Mouse (Mus musculus) embryonic fibroblast, embryonic 13.5 days (primary cell): ENCODE results near the gene Olfr522.

Source experiments
- CTCF ChIP-seq: IDR thresholded peaks from 2 replicates; pipeline ENCODE4 v1.5.1; 2011; ENCODE audit warnings: mild to moderate bottlenecking, control low read depth, low read length, moderate library complexity, borderline replicate concordance; ENCODE audit not compliant: insufficient read depth
- POLR2A ChIP-seq: IDR thresholded peaks from 2 replicates; pipeline ENCODE4 v1.6.1; 2011; ENCODE audit warnings: low read depth, mild to moderate bottlenecking, control low read depth, low read length, moderate library complexity

- TF ChIP-seq CTCF (no peak), POLR2A (no peak)
These were observed 36.5 kb upstream of the Olfr522 start for GRCm38 (mm10) chr7:140201090-140201489.
